Mouse (Mus musculus) gonadal fat pad, adult 2 months (tissue): Measurements from ENCODE around the gene Txnrd1. TPM values are rescaled to one million over a fixed set of nuclear protein-coding genes. Genes with fewer than 3 reads are reported as not detected.

Source experiments
- DNase-seq: peaks from one replicate; pipeline ENCODE4 v3.0.0-alpha.2; 2012; ENCODE audit warnings: low read depth
- polyA plus RNA-seq: library from polyadenylated mRNA; depleted of rRNA; stranded (reverse); fragments of >200 nt; gene quantifications from 2 replicates; pipeline ENCODE4 v1.2.3, GENCODE M21; 2012; rRNA removed

Txnrd1 gene
- polyA plus RNA-seq, 1 experiment = 36.1 TPM

- no peak for DNase-seq
These were observed 80.0 kb downstream of the Txnrd1 start for GRCm38 (mm10) chr10:82913772-82914171.

DNA sequence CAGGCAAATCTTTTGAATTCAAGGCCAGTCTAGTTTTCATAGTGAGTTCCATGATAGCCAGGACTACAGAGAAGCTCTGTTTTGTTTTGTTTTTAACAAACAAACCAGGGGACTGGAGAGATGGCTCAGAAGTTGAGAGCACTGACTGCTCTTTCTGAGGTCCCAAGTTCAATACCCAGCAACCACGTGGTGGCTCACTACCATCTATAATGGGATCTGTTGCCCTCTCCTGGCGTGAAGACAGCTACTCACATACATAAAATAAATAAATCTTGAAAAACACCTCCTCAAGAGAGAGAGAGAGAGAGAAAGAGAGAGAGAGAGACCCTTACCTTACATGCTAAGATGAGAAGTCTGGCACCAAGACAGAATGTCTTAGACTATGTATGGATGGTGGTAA is 84.9 kb downstream of the Txnrd1 start:
- DNase-seq = no peak

DNA sequence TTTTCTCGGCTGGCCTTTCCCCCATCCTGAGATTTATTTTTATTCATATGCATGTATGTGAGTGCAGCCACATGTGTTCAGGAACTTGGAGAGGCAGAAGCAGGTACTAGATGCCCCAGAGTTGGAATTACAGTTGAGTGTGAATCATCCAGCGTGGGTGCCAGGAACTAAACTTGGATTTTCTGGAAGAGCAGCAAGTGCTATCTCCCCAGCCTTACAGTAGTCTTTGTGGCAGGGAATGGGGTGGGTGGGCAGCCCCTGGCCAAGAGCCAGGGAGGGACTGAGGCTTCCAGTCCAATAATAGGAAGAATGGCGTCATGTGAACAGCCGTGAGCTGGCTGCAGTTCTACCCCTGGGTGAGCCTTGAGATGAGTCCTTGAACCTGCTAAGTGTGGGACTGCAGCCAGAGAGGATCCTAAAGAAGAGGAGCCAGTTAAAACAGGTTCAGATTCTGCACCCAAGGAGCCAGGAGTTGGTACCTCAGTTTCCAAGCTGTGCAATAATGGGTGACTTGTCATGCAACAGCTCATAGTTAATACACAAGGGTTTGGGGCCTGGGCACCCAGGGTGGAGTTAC is 85.7 kb downstream of the Txnrd1 start:
- no peak for DNase-seq

DNA sequence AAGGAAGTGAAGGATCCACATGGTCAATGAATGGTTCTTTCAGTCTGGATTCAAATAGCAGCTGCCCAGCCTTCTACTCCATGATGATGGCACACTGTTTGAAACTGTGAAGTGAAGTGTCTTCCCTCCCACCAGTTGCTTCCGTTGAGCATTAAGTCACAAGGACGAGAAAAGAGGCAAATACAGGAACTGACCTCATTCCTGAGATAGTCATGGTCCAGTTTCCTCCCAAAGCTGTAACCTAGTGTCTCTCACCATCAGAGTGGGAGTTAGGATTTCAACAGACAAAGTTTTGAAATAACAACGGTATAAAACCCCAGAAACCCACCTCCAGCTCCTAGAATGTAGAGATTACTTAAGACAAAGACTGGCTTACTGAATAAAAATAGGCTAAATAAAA is 89.8 kb downstream of the Txnrd1 start:
- no peak for DNase-seq

GRCm38 (mm10) chr10:82924750-82925149 is 91.0 kb downstream of the Txnrd1 start:
- DNase-seq = no peak

DNA sequence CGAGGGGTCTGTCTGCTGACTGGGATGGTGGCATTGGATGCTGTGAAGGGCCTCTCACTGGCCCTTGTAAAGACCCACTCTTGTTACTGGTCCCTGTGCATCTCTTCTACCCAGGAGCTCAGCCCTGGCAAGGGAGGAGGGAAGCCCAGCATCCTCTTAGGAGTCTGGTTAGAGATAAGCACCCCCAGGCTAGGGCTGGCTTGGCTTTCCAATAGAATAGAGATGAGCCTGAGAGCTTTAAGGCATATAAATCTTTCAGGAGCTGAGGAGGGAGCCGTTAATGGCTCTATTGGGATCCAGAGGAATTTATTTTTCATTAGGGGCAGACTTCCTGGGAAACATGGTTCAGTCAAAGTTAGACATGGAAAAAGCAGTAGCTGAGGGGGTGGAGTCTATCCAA is 91.9 kb downstream of the Txnrd1 start:
- DNase-seq = no peak

DNA sequence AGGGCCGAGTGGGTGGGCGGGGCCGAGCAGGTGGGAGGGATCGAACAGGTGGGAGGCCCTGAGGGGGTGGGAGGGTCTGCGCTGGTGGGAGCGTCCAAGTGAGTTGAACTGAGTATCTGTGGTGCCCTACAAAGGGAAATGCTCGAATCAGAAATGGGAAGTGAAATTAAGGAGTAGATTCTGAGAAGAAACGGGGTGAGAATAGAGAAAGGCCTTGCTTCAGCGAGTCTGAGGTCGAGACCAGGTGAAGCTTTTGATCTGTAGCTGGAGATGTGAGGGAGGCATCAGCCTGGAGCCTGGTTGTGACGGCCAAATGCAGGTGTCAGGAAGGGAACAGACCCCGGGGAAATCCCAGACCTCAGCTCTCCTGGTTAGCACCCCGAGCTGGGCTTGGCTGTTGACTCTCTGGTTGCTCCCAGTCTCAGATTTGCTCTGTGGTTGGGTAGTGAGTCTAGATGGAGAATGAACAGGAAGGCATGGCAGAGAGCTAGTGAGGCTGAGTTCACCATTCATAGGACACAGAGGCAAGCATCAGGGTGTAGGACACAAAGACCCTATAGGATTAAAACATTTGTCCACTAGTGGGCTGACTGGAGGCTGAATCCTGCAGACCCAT is 101.4 kb downstream of the Txnrd1 start:
- DNase-seq = no peak

GRCm38 (mm10) chr10:82935774-82936173 is 102.0 kb downstream of the Txnrd1 start:
- no peak for DNase-seq

Other genes starting within 250 kb of the Txnrd1 start
- 30.5 and 37.8 TPM in 2 replicates for gene 1190007I07Rik, start 210.7 kb upstream of the Txnrd1 start, polyA plus RNA-seq
- 22.6 and 26.7 TPM in 2 replicates for gene Tdg, start 204.1 kb upstream of the Txnrd1 start, polyA plus RNA-seq
- gene Glt8d2, start 143.3 kb upstream of the Txnrd1 start, polyA plus RNA-seq = 7.6 and 8.8 TPM in 2 replicates
- 10.9 and 12.2 TPM in 2 replicates for gene Hcfc2, start 137.8 kb upstream of the Txnrd1 start, polyA plus RNA-seq
- gene Nfyb, start 69.8 kb upstream of the Txnrd1 start, polyA plus RNA-seq = 11.4 and 12.0 TPM in 2 replicates
- gene Eid3, start 32.7 kb downstream of the Txnrd1 start, polyA plus RNA-seq = 4.1 and 6.0 TPM in 2 replicates
- 7.8 and 9.6 TPM in 2 replicates for gene Chst11, start 151.5 kb downstream of the Txnrd1 start, polyA plus RNA-seq